Mouse (Mus musculus) lung, postnatal 36 days (tissue): ENCODE measurements around the gene Mesp1.
A peak's percentile ranks its signal among the peaks of the same experiment; 100 is the strongest.
"Not testable (repeated sequence)": the region's sequence is repeated elsewhere in the genome, so short reads cannot be mapped to it uniquely, and the experiment has no call there.

Experiments used
- DNase-seq: peaks from one replicate; pipeline ENCODE4 v3.0.0; 2022; ENCODE audit warnings: mixed read lengths

The Mesp1 gene

GRCm38 (mm10) chr7:79793688-79794087, at the start of gene Mesp1:
Mesp1 (minus strand) TSS chr7:79793788.
- DNase-seq: no peak

DNA sequence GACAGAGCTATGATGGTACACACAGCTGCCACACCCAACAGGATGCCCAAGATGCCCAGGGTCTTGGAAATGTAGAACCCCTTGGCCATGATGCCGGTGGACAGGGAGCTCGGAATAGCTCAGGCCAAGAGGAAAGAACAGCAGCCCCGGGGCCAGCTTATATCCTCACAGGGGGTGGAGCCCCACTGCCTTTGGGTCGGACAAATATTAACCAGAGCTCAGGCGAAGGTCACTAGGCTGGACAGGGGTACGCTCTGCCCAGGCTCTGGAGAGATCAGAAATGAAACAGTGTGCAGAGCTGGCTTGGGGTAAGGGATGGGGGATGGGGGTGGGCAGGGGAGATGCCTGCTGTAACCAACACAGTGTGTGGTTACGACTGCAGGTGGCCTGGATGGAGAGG, 48.6 kb upstream of the Mesp1 start:
- no peak for DNase-seq

- DNase-seq: no peak
These were observed 43.7 kb upstream of the Mesp1 start for GRCm38 (mm10) chr7:79837247-79837646.

- DNase-seq: no peak
These were observed 41.6 kb upstream of the Mesp1 start for GRCm38 (mm10) chr7:79835196-79835595.

DNA sequence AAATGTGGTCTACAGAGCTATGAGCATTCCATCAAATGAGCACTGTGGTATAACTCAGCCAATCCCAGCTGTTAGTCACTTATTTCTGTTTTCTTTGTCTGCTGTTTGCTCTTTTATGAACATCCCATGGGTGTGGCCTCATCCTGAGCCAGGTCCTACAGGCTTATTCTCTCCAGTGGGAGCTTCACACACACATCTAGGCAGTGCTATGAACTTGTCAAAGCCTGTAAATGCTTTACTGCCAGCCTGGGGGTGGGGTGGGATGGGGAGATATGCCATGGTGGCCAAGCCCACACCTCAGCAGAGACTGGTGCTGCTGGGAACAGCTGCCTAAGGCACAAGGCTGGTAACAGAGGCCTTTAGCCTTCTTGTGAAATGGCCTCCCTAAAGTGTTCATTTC, 39.4 kb upstream of the Mesp1 start:
- no peak for DNase-seq

DNA sequence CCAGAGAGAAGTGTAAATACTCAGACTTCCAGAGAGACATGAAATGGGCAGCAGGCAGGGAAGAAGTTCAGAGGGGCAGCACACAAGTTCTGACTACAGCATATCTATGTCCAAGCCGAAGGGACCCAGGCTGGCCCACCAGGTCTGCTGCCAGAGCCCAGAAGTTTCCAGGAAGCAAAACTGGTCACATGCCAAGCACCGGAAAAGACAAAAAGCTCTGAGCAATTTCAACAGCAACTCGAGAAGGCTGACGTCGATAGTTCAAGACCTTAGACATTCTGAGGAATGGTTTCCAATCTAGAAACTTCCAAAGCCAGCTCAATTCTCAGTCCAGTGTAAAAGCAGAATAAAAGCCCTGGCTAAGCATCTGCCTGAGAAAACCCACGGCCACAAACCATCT, 38.0 kb upstream of the Mesp1 start:
- DNase-seq: peak; percentile 82

DNA sequence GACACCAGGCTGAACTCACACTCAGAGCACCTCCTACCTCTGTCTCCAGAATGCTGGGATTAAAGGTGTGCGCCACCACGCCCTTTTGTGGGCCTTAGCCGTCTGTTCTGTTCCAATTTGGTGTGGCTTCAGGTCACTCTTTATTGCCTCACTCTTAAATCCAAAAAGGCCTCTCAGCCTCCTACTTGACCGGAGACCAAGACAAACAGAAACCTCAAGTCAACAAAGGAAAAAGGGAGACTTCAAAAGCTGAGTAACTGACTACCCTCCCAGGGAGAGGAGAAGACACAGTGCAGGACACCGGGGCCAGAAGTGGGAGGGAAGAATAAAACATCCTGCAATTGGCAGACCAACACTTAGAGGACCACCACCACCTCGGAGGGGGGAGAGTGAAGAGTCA, 37.6 kb upstream of the Mesp1 start:
- DNase-seq: peak; percentile 83

DNA sequence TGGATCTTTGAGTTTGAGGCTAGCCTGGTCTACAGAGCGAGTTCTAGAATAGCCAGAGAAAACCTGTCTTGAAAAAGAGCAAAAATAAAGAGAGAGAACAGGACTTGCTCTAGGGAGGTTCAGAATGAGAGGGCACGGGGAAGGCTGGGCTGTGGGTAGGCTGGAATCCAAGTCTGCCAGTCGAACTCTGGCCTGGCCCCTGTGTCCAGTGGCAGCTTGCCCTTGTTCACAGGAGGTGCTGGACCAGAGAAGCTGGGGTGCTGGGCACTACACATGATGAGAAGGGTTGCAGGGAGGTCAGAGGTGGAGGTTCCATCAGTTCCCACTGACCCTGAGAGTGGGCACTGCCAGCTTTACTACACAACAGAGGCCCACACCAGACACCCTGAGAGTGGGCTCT, 34.8 kb upstream of the Mesp1 start:
- DNase-seq: no peak

- peak; percentile 76 for DNase-seq
These were observed 28.6 kb upstream of the Mesp1 start for GRCm38 (mm10) chr7:79822092-79822695.

DNA sequence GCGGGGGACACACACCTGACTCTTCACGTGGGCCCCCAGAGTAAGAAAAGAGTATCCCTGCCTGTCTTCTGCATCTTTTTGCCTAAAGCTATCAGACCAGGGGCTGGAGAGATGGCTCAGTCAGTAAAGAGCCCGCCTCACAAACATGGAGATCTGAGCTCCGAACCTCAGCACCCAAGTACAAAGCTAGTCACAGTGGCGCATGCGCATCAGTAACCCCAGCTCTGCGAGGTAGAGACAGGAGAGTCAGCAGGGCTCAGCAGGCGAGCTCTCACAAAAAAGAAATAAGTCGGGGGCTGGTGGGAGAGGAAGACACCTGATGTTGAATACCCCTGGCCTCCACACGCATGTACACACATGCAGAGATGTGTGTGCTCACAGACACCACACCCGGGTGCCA, 26.4 kb upstream of the Mesp1 start:
- no peak for DNase-seq

GRCm38 (mm10) chr7:79819515-79819914, 25.9 kb upstream of the Mesp1 start:
- no peak for DNase-seq

GRCm38 (mm10) chr7:79818321-79818720, 24.7 kb upstream of the Mesp1 start:
- DNase-seq: no peak

DNA sequence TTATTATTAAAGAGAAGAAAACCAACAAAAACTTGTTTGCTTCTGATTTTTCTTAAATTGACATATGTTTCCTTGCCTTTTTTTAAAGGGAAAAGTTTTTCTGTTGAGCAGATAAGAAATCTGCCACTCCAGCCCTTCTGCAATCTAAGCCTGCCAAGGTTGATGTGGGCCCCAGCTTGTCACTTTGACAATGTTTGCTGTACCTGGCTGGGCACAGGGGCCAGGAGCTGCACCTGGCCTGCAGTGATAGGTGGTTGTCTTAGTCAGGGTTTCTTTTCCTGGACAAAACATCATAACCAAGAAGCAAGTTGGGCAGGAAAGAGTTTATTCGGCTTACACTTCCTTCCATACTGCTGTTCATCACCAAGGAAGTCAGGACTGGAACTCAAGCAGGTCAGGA, 19.8 kb upstream of the Mesp1 start:
- DNase-seq: no peak

- DNase-seq: peak; percentile 71
These were observed 17.3 kb upstream of the Mesp1 start, which contains the start of gene Mesp2 for GRCm38 (mm10) chr7:79810611-79811506. Mesp2 (plus strand) TSS chr7:79810727.

- DNase-seq: no peak
These were observed 15.0 kb upstream of the Mesp1 start for GRCm38 (mm10) chr7:79808561-79808960.

- DNase-seq: peak; percentile 59
These were observed 10.3 kb upstream of the Mesp1 start for GRCm38 (mm10) chr7:79803887-79804286.

DNA sequence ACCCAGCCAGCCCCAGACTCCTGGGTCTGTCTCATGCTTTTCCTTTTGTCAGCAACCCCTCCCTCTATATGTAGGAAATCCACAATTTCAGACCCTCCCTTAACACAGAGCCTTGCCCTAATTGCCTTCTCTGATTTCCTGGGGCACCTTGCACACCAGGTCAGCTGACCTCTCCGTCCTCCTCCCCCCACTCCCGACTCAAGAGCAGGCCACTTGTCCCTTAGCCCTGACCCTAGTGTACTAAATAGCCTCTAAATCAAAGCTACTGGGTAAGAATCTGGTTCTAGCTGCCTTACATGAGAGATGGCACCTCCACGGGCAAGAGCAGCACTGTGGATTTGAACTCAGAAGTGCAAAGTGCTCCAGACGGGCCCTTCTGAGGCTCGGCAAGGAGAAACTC, 8.4 kb upstream of the Mesp1 start:
- peak; percentile 61 for DNase-seq

DNA sequence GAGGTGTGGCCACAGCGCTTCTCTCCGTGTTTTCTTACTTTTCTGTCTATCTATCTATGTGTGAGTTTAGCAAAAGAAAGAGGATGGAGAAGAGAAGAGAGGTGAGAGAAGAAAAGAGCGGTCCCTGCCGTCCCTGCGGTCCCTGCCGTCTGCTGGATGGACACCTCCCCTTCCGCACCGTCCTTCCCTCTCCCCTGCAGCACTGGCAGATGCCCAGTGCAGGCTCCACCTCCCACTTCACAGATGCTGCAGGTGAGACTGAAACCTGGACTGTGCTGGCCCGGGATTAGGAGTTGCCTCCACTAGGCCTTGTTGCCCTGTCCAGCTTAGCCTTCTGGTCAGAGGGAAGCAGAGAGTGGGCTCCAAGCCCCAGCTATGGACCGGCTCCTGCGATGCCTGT, 7.8 kb upstream of the Mesp1 start:
- DNase-seq: peak; percentile 78

DNA sequence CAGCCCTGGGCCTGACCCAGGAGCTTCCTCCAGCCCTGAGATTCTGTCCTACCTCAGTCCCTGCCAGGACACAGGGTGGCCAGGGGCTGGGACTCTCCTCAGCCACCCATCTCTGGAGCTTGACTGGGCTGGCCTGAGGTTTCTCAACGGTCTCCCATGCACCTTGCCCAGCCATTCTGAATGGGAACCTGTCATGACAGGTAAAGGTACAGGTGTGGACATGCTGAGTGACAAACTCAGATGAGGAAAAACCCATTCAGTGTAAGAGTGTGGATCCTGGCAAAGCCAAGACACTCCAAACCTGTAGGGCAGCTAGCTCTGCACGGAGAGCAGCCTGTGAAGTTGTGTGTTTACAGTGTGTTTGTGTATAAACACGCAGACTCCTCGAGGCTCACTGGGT, 6.7 kb upstream of the Mesp1 start:
- no peak for DNase-seq

DNA sequence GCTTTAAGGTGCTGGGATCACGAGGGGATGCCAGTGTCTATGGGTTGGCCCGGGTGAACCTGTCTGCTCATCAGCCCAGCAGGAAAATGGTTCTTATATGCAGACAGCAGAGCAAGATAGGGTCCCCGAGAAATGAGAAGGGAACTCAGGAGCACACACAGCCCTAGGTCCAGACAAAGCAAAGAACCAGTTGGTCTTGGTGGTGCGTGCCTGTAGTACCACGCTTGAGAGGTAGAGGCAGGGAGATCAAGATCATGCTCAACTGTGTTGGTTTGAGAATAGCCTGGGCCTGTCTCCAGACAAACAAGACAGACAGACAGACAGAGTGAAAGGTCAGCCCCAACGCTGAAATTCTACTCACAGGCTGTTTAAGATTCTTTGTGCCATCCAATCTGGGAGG, 5.9 kb upstream of the Mesp1 start:
- DNase-seq: no peak

DNA sequence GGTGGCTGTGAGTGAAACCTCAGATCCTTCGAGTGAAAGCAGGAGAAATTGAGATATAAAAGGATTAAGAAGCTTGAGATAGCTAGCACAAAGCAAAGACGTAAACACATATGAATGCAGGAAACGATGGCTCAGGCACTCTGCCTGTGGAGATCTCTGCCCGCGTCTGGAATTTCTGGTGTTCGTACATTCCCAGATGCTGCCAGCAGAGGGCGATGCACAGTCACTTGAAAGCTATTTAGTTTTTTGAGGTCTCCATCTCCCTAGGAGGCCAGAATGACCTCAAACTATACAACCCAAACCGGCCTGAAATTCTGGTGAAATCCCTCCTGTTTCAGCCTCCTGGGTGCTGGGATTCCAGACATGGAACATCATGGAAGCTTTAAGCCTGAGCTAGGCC, 5.5 kb upstream of the Mesp1 start:
- DNase-seq: peak; percentile 91

DNA sequence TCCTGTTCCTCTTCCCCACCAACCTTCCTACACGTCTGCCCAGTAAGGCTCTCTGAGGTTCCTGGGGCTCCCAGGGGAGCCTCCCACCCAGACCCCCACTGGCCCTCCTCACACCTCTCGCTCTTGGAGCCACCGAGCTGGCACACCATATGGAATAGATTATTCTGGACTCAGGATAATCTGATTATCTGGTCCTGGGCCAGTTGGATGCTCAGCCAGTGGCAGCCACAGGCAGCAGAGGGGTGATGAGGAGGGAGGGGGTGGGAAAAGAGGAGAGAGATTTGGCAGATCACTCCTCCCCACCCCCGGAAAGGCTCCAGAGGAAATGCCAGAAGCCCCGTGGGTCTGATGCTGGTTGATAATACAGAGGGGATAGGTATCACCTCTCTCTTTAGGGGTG, 5.0 kb upstream of the Mesp1 start:
- DNase-seq: no peak

GRCm38 (mm10) chr7:79792635-79793421, 760 bp downstream of the Mesp1 start:
- peak; percentile 36 for DNase-seq

DNA sequence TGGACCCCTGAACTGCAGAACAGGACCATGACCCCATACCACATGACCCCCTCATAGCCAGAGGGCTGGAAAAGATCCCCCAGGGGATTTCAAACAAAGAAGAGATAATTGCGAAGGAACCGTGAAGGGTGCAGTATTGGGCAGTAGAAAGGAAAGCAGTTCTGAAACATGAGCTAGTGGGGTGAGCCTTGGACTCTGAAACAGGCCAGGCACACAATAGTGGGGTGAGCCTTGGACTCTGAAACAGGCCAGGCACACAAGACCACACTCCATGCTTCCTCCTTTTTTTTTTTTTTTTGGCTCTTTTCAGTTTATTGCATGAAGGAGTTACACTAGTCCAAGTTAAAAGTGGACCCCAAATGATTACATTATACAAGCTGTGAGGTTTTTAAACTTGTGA, 3.8 kb downstream of the Mesp1 start:
- not testable (repeated sequence) for DNase-seq
